Mouse (Mus musculus) frontal cortex, postnatal 25 days (tissue): ENCODE results near the gene Txn1.
A peak's percentile ranks its signal among the peaks of the same experiment; 100 is the strongest.

ENCODE experiments used
- DNase-seq, 2 experiments: peaks; one replicate each; pipeline ENCODE4 v3.0.0; 2022; ENCODE audit warnings: low spot score in 2 of 2

Txn1 gene

GRCm38 (mm10) chr4:57940631-57941030 is 15.6 kb downstream of the Txn1 start:
- no peak for DNase-seq

- DNase-seq = no peak
Observed at GRCm38 (mm10) chr4:57937292-57937691, 18.9 kb downstream of the Txn1 start.

- no peak for DNase-seq
Observed at GRCm38 (mm10) chr4:57934181-57934580, 22.0 kb downstream of the Txn1 start.

GRCm38 (mm10) chr4:57930559-57931170 is 25.5 kb downstream of the Txn1 start:
- DNase-seq = no peak

GRCm38 (mm10) chr4:57927464-57928205 is 28.6 kb downstream of the Txn1 start:
- no peak for DNase-seq

- no peak for DNase-seq
Observed at GRCm38 (mm10) chr4:57924556-57925071, 31.6 kb downstream of the Txn1 start.

- no peak for DNase-seq
Observed at GRCm38 (mm10) chr4:57922171-57922570, 34.0 kb downstream of the Txn1 start.

- no peak for DNase-seq
Observed at GRCm38 (mm10) chr4:57920522-57920921, 35.7 kb downstream of the Txn1 start.

- no peak for DNase-seq
Observed at GRCm38 (mm10) chr4:57919494-57920423, 36.5 kb downstream of the Txn1 start.

- no peak for DNase-seq
Observed at GRCm38 (mm10) chr4:57916711-57917110, 39.5 kb downstream of the Txn1 start.

GRCm38 (mm10) chr4:57916201-57916661 is 40.0 kb downstream of the Txn1 start, which contains the start of gene D630039A03Rik:
Gene D630039A03Rik, minus strand, starts transcription at chr4:57916297.
- DNase-seq = no peak

- no peak for DNase-seq
Observed at GRCm38 (mm10) chr4:57915216-57915965, 40.8 kb downstream of the Txn1 start.

GRCm38 (mm10) chr4:57914193-57915190 is 41.7 kb downstream of the Txn1 start:
- no peak for DNase-seq

GRCm38 (mm10) chr4:57913021-57913420 is 43.2 kb downstream of the Txn1 start:
- DNase-seq = no peak

GRCm38 (mm10) chr4:57908860-57909259 is 47.4 kb downstream of the Txn1 start:
- no peak for DNase-seq

GRCm38 (mm10) chr4:57906708-57907107 is 49.5 kb downstream of the Txn1 start:
- DNase-seq = no peak

- no peak for DNase-seq
Observed at GRCm38 (mm10) chr4:57904638-57905037, 51.6 kb downstream of the Txn1 start.

GRCm38 (mm10) chr4:57904211-57904610 is 52.0 kb downstream of the Txn1 start:
- DNase-seq = peak; percentile 51 to 56

GRCm38 (mm10) chr4:57902619-57903018 is 53.6 kb downstream of the Txn1 start:
- DNase-seq = no peak

GRCm38 (mm10) chr4:57901210-57901609 is 55.0 kb downstream of the Txn1 start:
- DNase-seq = no peak
